Mouse (Mus musculus): Measurements from ENCODE around the gene Nars2.
"Not testable (repeated sequence)": the region's sequence is repeated elsewhere in the genome, so short reads cannot be mapped to it uniquely, and the experiment has no call there.

The Nars2 gene

DNA sequence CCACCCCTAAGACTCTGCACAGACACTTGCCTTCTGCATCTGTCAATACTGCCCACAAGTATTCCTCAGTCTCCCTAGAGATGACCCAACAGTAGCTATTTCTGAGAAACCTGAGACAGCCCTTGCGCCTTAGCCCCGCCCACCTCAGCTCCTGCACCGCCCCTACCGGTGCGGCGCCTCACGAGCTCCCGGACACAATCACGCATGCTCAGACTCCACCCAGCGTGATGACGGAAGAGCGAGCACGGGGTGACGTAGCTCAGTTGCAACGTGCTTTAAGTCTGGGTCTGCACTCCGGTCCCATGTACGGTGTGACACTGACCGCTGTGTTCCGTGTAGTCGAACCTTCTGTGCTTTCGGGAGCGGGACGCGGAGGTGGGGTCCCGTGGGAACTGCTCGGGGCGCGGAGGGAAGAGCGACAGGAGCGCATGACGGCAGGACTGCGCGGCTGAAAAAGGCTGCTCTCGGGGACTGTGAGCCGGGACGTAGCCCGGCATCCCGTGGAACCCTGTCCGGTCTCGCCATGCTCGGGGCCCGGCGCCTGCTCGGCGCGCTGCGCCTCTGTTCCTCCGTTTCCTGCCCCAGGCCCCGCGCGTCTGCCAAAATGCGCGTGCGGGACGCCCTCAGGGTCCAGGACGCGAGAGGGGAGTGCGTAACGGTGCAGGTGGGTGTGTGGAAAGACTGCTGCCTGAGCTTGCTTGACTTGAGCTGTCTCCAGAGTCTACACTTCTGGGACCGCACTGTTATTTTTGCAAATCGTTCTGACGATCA is at the start of gene Nars2:
Gene Nars2, plus strand, starts transcription at position 225 of the 771 bp plus-strand sequence.
- in situ Hi-C loops (cut with MboI; ENCODE audit: unreplicated experiment in 2 of 2): loop anchor here (25.0 kb wide), 3 partner anchors 736 to 1161 kb away; partner anchors contain the start of genes Clns1a (in 1 of the 2) and Myo7a (in 1 of the 2)

DNA sequence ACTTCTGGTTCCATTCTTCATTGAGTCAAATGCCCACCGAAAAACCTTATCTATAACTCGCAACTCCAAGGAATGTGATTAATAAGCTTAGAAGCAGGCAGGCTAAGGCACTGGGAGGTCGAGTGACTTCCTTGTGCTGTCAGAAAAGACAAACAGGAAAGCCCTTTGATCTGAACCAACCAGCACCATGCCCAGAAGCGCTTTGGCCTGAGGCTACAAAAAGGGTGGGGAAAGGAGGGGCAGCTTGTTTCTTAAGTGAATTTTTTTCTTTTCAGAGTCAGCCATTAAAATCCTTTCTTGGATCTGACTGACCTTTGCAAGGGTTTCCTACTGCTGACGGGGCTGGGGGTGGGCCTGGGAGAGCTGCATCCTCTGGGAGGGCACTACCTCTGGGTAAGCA is 49.1 kb upstream of the Nars2 start:
- in situ Hi-C loops (cut with MboI; ENCODE audit: unreplicated experiment in 2 of 2): loop anchor here in 1 of 2 experiments (25.0 kb wide), 1 partner anchor 1040 kb away; no protein-coding TSS in a partner anchor

- in situ Hi-C loops (cut with MboI; ENCODE audit: unreplicated experiment in 2 of 2): loop anchor here in 1 of 2 experiments (25.0 kb wide), 1 partner anchor 1041 kb away; no protein-coding TSS in a partner anchor
Measured at GRCm38 (mm10) chr7:96903088-96903985, 48.0 kb upstream of the Nars2 start.

- in situ Hi-C loops (cut with MboI; ENCODE audit: unreplicated experiment in 2 of 2): loop anchor here in 1 of 2 experiments (25.0 kb wide), 1 partner anchor 1042 kb away; no protein-coding TSS in a partner anchor
Measured at GRCm38 (mm10) chr7:96904442-96904841, 46.9 kb upstream of the Nars2 start.

- in situ Hi-C loops (cut with MboI; ENCODE audit: unreplicated experiment in 2 of 2): loop anchor here in 1 of 2 experiments (5.0 to 25.0 kb wide), 2 partner anchors 113 to 1043 kb away; no protein-coding TSS in a partner anchor
Measured at GRCm38 (mm10) chr7:96904936-96905335, 46.4 kb upstream of the Nars2 start.

- in situ Hi-C loops (cut with MboI; ENCODE audit: unreplicated experiment in 2 of 2): loop anchor here in 1 of 2 experiments (5.0 to 25.0 kb wide), 2 partner anchors 113 to 1043 kb away; no protein-coding TSS in a partner anchor
Measured at GRCm38 (mm10) chr7:96905422-96905821, 45.9 kb upstream of the Nars2 start.

GRCm38 (mm10) chr7:96906216-96906615 is 45.1 kb upstream of the Nars2 start:
- in situ Hi-C loops (cut with MboI; ENCODE audit: unreplicated experiment in 2 of 2): loop anchor here in 1 of 2 experiments (5.0 to 25.0 kb wide), 2 partner anchors 114 to 1044 kb away; no protein-coding TSS in a partner anchor

DNA sequence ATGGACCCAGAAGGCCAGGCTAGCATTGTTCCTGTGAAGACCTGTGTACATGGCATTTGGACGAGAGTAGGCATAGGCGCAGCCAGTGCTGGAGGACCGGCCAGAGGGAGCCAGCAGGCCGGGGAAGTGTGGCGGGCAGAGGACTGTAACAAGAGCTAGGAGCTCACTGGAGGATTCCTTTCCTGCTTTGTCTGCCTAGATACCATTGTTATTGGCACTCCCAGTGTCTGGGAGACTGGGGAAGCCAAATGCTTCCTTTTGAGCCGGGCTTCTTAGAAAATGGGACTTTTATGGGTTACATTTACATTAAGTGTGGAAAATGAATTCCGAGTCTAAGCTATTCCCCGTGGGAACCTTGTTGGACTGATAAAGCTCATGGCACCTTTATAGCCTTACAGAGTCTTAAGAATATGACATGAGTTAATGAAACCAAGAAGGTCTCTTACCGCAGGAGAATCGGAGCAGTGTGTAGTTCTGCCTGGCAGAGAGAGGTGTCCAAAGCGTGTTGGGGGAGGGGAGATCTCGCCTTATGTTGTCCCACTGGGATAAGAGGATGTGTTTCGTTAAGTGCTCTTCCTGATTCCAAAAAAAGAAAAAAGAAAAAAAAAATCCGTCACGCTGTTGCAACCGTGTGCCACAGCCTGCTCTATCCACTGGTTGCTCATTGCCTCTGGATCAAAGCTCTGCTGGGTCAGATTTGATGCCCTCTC is 43.2 kb upstream of the Nars2 start:
- in situ Hi-C loops (cut with MboI; ENCODE audit: unreplicated experiment in 2 of 2): loop anchor here in 1 of 2 experiments (5.0 to 25.0 kb wide), 2 partner anchors 116 to 1046 kb away; no protein-coding TSS in a partner anchor

DNA sequence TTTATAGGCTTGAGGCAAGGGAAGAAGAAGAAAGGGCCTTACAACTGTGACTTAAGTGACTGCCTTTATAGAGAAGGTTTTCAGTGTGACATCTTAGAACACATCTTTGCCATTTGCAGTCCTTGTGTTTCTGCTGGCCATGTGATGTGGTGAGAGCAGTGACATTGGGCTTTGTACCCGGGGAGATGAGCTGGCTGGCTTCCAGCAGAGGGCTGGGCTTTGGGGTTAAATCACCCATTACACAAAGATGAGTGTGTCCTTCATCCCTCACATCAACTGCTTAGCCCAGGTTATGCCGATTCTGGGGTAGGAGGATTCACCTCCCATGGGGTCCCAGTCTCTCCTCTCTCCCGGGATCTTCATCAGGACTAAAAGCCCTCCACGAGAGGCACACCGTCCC is 41.4 kb upstream of the Nars2 start:
- in situ Hi-C loops (cut with MboI; ENCODE audit: unreplicated experiment in 2 of 2): loop anchor here (5.0 to 25.0 kb wide), 9 partner anchors 118 to 1418 kb away; no protein-coding TSS in a partner anchor

- in situ Hi-C loops (cut with MboI; ENCODE audit: unreplicated experiment in 2 of 2): loop anchor here (5.0 to 25.0 kb wide), 8 partner anchors 133 to 1418 kb away; no protein-coding TSS in a partner anchor
Measured at GRCm38 (mm10) chr7:96910310-96910960, 40.9 kb upstream of the Nars2 start.

DNA sequence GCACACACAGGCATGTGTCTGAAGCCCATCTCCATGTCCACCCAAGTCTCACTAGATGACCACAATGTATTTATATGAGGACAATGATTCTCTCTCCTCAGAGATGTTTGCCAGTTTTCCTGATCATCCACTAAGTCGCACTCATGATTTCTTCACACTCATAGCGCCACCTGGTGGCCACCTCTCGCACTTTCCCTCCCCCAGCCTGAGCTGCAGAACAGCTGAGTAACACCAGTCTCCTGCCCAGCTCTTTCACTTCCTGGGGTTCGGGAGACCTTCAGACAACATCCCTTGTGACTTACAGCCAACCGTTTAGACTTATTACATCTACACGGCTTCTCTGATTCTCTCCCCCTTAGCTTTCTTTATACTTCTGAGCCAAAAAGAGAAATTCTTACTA is 37.3 kb upstream of the Nars2 start:
- in situ Hi-C loops (cut with MboI; ENCODE audit: unreplicated experiment in 2 of 2): loop anchor here (5.0 to 25.0 kb wide), 8 partner anchors 137 to 1422 kb away; no protein-coding TSS in a partner anchor

GRCm38 (mm10) chr7:96915452-96916105 is 35.7 kb upstream of the Nars2 start:
- in situ Hi-C loops (cut with MboI; ENCODE audit: unreplicated experiment in 2 of 2): loop anchor here in 1 of 2 experiments (5.0 to 25.0 kb wide), 4 partner anchors 141 to 1423 kb away; no protein-coding TSS in a partner anchor

DNA sequence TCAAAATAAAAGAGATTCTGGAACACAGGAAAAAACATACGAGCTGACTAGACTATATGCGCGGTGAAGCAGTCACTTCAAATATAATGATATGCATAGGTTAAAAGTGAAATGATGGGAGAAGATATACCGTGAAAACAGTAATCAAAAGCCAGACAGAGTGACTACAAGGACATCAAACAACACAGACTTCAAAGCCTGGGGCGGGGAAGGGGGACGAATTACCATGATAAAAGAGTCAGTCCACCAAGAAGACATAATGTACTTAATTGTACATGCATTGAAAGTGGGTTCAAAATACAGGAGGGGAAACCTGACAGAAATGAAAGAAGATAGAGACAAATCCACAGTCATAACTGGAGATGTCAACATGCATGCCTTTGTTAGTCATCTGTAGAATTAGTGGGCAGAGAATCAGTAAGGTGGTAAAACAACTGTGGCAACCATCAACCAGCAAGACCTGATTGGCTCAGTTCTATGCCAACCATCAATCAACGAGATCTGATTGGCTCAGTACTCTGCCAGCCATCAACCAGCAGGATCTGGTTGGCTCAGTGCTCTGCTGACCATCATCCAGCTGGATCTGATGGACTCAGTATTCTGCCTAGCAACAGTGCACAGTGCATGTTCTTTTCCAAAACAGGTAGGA is 30.7 kb upstream of the Nars2 start:
- in situ Hi-C loops (cut with MboI; ENCODE audit: unreplicated experiment in 2 of 2): loop anchor here in 1 of 2 experiments (25.0 kb wide), 1 partner anchor 1058 kb away; no protein-coding TSS in a partner anchor

- in situ Hi-C loops (cut with MboI; ENCODE audit: unreplicated experiment in 2 of 2): loop anchor here in 1 of 2 experiments (25.0 kb wide), 1 partner anchor 1061 kb away; no protein-coding TSS in a partner anchor
Measured at GRCm38 (mm10) chr7:96922927-96923326, 28.4 kb upstream of the Nars2 start.

GRCm38 (mm10) chr7:96943715-96944377 is 7.5 kb upstream of the Nars2 start:
- in situ Hi-C loops (cut with MboI; ENCODE audit: unreplicated experiment in 2 of 2): no loop called here

DNA sequence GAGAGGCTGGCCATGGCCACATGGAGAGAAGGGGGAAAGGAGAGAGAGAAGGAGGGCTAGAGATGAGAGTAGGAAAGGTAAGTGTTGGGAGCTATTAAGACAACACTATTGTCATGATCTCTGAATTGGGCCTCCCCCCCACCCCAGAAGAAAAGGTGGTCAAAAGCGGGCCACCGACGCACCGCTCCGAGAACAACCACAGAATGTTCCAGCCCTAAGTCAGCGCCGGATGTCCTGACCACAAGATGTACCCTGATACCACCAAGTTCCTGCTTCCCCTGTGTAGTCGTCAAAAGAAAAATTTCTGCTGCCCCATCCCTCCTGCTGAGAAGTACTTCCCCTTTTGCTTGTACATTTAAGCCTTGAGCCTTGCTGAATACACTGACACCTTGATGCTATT is 4.8 kb upstream of the Nars2 start:
- in situ Hi-C loops (cut with MboI; ENCODE audit: unreplicated experiment in 2 of 2): not testable (repeated sequence)

GRCm38 (mm10) chr7:96952094-96952493 is 789 bp downstream of the Nars2 start:
- in situ Hi-C loops (cut with MboI; ENCODE audit: unreplicated experiment in 2 of 2): loop anchor here (25.0 kb wide), 3 partner anchors 735 to 1160 kb away; partner anchors contain the start of genes Clns1a (in 1 of the 2) and Myo7a (in 1 of the 2)
